Mouse (Mus musculus) neutrophil, adult 5-6 weeks (primary cell): ENCODE measurements around the gene Pip4p1. TPM values are rescaled to one million over a fixed set of nuclear protein-coding genes. Genes with fewer than 3 reads are reported as not detected.
"Not testable (repeated sequence)": the region's sequence is repeated elsewhere in the genome, so short reads cannot be mapped to it uniquely, and the experiment has no call there.

Experiments
- ATAC-seq: fragments of 151-379, 151-347 bp; 2 replicates; pipeline ENCODE4 v1.8.0; 2017; ENCODE audit warnings: mild to moderate bottlenecking, moderate TSS enrichment; ENCODE audit not compliant: insufficient number of reproducible peaks, poor library complexity, low FRiP score, severe bottlenecking; ENCODE audit errors: extremely low read depth
- total RNA-seq: library from RNA; stranded (forward); fragments of 200-1000 nt; gene quantifications from 2 replicates; pipeline ENCODE4 v1.2.3, GENCODE M21; 2017

Pip4p1 gene
- total RNA-seq, 1 experiment from 2014 or later: 48.2 TPM

DNA sequence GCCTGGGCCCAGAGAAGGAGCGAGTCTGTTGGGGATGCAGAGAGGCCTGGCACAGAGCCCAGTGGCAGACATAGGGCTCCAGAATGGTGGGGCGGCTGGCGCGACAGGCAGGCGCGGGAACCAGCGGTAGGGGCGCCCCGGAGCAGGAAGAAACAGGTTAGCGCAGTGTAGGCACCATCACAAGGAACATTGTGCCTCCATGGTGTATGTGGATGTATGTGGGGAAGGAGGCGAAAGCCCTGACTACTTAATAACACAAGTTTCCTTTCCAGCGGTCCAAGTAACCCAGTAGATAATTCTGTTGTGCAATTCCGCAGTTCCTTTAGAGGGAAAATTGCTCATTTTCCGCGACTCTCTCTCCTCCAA, 14.0 kb upstream of the Pip4p1 start:
- ATAC-seq: peak; percentile 74

DNA sequence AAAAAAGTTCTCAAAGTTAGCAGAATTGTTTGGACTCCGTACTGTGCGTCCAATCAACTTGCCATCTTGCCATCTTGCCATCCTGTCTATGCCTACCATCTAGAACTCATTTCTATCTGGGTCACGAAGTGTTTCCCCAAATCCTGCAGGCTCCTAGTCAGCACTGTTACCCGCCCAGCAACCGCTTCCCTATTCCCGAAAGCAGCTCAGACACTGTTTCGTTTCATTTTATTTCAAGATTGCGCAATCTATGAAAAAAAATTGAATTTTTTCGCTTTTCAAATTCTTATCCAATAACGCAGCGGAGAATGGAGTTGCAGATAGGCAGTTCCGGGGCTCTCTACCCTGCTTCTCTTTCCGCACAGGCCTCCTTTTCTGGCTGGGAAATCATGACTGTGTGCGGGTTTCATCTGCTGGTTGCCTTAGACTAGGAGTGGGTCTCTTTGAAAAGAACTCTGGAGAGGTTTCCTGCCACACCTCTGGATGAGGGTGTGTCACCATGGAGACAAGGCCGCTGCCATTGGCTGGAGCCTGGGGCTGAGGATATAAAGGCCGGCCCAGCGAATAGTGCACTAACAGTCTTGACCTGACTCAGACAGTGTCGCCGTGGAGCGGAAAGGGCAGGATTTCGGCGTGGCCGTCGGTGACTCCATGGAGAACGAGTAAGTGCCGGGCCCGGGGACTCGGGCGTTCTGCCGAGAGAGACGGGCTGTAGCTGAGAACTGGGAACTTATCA, 13.4 kb upstream of the Pip4p1 start, which contains the start of gene Gm49342:
Gene Gm49342 (plus strand): TSS at position 586 of the 736 bp plus-strand sequence.
- ATAC-seq: peak; percentile 97

DNA sequence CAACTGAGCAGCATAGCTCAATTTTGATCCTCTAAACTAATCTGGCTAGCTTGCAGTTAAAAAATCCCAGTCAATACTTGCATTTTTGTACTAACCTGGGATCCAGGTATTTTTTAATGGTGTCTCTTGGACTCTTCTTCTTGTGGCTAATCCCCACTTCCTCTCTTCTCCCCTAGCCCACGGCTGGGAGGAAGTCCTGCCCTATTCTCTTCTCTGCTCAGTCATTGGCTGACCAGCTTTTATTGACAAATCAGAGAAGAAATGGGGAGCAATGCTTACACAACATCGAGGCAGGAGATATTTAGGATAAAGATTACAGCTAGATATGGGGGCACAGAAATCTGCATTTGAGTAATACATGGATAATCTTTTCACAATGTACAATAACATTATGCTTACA, 8.3 kb upstream of the Pip4p1 start:
- ATAC-seq: peak; percentile 76; the same call in 1 of the 2 replicates

DNA sequence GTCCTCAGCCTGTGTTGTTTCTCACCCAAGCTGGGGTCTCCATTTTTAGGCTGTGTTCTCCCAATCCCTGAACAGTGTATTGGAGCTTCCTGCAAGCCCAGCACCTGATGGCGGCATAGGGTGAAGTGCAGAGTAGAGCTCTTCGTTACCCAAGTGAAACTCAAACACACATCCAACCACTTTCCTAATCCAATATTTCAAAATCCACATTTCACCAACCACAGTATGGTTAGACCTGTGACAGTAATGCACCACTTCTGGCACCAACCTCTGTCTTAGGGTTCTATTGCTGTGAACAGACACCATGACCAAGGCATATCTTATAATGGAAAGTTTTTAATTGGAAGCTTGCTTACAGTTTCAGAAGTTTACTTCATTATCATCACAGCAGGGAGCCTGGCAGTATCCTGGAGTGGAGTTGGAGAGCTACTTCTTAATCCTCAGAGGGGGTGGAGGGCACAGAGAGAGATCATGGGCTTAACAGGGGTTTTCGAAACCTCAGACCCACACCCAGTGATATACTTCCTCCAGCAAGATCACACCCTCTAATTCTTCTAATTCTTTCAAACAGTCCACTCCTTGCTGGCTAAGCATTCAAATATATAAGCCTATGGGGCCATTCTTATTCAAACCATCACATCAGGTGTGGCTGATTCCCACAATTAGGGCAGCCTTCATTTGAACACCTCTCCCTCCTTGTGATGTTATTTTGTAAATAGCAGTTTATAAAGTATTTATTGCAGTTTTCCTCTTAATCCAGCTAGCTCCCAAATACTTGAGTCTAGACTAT, 7.7 kb upstream of the Pip4p1 start:
- no peak for ATAC-seq

DNA sequence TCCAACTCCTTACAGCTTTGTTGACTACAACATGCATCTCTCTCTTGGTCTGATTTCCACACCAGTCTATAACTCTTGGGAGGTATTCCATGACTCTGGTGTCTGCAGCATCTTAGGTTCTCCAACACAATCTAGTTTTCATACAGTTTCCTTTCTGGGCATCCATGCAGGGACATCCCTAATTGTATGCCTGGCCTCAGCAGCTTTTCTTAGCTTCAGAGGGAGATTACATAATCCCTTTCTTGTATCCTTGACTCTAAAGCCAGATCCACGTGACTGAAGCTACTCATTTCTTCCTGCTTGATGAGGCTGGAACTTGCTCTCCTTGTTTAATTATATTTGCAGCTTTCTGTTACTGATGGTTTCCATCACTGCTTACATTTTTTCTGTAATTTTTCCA, 6.0 kb upstream of the Pip4p1 start:
- ATAC-seq: no peak

DNA sequence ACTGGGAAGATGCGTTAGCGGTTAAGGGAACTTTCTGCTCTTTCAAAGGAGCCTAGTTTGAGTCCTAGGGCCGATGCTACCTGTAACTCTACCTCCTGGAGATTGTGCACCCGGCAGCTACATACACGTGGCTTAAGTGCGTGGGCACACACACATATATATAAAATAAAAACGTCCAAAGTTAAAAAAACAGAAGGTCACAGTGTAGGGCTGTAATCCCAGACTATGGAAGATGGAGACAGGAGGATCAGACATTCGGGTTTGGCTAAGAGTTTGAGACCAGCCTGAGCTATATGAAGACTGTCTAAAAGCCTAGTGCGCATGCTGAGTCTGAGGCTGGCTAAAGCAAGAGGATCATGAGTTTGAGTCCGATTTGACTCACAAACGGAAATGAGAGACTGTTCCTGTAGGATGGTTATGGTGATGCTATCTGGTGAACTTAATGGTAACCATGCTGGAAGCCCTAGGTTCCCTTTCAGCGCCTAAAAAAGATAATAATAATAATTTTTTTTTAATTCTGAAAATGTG, 901 bp upstream of the Pip4p1 start:
- no peak for ATAC-seq

DNA sequence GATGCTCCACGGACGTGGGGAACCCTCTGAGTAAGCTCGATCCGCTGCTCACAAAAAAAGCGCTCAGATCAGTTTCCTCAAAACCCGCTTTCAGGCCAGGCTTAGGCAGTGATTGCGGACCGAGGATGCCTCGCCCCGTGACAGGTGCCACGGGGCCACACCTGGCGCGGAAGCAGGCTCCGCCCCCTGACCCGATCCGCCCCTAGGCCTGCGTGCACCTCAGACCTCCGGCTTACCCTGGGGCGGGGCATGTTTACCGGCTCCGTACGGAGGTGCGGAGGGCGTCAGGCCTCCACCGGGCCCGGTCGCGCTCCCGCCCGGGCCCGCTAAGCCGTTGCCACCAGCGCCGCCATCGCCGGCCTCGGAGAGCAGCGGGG, 291 bp downstream of the Pip4p1 start:
- ATAC-seq: peak; percentile 33

DNA sequence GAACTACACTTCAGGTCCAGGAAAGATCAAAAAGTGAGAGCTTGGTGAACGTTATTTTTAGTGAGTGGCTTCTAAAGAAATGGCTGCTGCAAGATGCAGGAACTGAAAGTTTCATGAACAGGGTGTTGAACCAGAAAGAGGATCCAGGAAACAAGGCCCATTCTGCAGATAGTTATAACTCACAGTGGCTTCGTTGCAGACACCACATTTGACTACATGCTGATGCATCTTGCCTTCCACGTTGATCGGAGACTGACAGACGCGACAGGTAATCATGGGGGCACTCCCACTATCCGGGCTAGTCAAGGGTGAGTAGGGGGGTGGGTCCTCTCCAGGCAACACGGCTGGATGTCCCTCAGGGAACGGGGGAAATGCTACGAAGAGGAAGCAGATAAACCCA, 705 bp downstream of the Pip4p1 start:
- ATAC-seq: no peak

DNA sequence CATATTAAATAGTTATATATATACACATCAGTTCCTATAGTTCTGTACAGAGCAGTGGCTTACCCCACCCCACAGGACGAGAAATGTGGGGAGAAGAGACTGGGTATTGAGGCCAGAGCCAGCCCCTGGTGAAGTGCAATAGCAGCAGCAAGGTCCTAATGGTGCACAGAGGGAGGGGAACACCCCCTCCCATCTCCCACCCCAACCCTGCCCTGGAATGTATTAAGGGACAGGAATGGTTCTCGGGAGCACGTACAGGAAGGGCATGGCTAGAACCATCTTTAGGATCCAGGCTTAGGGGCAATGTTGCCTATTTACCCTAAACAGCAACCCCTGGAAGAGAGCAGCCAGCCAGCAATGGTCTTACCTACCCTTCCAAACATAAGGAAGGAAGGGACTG, 3.3 kb downstream of the Pip4p1 start:
- no peak for ATAC-seq

DNA sequence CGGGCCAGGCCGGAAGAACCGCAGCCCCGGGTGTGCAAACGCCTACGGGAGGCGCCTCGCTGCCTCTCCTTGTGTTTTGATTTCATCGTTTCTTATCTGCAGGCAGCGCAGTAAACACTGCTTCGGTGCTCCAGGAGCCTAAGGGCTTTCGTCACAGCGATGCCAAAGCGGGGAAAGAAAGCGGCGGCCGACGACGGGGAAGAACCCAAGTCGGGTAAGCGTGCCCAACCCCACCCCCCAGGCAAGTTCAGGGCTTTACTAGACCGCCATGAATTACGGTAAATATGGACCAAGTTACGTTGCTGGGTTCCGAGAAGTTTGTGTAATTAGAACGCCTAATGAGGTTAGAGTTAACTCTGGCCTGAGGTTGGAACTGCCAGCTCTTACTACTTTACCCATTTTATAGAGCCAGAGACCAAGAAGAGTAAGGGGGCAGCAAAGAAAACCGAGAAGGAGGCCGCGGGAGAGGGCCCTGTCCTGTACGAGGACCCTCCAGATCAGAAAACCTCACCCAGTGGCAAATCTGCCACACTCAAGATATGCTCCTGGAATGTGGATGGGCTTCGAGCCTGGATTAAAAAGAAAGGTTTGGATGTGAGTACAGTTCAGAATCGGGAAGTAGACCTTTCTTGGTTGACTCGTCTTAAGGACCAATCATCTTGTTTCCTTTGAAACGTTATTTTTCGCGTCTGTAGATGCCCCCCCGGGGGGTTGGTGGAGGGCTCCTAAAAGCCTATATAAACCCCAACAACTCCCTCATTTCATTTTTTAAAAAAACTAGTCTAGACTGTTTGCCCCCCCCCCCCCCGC, 5.3 kb downstream of the Pip4p1 start:
- no peak for ATAC-seq

DNA sequence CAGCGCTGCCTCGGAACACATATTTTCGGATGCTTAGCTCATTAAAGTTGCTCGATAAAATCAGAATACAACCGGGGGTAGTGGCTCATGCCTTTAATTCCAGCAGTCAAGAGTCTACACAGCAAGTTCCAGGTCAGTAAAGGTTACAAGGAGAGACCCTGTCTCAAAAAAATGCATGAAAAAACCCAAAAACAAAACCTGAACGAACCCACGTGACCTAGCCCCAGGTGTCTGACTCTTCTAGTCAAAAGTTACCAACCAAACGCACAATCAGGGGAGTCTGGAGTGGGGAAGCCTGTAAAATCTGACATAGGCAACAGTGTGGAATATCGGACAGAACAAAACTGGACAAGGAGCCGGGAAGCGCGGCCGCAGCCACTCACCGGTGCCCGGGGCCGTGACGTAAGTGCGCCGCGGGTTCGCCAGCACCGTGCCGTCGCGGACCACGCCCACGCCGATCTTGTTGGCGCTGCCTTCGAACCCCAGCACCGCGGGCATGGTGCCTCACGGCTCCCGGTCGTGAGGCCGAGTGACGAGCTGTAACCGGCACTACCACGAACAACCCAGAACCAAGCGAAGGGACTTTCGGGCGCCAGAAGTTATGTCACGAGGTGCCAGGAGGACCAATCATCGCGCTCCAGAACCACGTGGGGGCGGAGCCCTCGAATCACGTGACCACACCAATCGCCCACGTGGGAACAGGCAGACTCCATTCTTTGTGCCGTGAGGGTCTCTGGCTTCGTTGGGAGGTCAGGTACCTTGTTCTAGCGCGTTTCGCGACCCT, 6.2 kb downstream of the Pip4p1 start, which contains the start of the genes Osgep and Apex1:
Gene Osgep (minus strand): TSS at position 613 of the 784 bp plus-strand sequence.
Gene Apex1 (plus strand): TSS at position 688 of the 784 bp plus-strand sequence.
- ATAC-seq: peak; percentile 93

DNA sequence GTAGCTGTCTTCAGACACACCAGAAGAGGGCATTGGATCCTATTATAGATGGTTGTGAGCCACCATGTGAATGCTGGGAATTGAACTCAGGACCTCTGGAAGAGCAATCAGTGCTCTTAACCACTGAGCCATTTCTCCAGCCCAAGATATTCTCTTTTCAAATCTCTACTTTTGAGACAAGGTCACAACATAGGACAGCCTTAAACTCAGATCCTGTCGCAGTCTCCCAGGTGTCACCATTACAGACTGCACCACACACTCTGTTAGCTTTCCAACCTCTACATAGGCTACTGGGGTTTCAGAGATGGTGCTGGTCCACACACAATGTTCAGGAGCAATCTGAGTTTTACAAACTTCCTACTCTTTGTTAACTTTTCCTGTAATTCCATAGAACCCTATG, 7.2 kb downstream of the Pip4p1 start:
- ATAC-seq: not testable (repeated sequence)

DNA sequence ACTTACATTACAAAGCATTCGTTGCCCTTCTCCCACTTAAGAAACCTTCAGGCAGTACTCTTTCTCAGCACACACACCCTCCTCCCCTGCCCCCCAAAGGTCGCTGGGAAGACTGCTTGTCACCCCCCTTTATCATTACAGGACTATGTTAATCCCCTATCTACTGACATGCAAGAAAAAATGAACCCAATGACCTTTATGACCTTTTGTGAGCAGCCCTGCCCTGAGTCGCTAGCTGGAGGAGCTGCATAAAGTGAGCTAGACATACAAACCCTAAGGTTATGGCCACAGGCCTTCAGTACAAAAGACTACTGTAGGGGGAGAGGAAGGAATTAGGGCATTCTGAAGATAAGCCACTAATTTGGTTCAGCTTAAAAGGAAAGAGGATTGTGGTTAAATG, 19.3 kb downstream of the Pip4p1 start:
- no peak for ATAC-seq

DNA sequence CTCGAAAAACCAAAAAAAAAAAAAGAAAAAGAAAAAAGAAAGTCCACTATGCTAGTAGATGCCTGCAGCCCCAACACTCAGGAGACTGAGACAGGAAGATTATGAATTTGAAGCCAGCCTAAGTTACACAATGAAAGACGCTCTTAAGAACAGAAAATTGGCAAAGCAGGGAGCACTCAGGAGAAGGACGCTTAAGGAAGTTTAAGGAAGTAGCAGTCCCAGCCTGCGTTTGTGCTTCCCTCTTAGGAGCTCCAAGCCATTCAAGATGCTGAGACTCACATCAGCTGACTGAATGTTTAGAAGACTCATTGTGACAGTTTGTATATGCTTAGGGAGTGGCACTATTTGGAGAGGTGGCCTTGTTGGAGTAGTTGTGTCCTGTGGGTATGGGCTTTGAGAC, 22.5 kb downstream of the Pip4p1 start:
- no peak for ATAC-seq

DNA sequence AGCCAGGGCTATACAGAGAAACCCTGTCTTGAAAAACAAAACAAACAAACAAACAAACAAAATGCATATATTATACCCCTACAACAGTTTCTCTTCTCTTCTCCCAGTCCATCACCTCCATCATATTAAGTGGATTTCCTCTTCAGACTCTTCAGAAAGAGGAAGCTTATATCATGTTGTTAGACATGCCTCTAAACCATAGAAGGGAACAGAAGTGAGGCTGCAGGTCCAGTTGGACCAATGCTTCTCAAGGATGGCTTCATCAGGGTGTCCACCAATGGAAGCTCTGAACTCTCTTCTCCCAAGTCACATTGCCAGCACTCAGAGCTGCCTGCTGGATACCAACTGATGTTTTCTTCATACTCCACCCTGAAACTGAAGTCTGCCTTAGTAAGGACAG, 25.3 kb downstream of the Pip4p1 start:
- not testable (repeated sequence) for ATAC-seq

DNA sequence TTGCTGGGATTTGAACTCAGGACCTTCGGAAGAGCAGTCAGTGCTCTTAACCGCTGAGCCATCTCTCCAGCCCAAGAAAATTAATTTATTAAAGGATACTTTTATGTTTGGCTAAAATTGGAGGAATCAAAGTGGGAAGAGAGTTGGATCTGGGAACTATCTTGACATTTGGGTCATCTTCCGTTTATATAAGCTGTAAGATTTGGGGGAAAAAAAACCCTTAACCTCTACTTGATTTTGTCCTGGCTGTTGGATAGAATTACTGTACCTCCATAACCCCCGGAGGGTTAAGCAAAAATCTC, 25.9 kb downstream of the Pip4p1 start:
- no peak for ATAC-seq

DNA sequence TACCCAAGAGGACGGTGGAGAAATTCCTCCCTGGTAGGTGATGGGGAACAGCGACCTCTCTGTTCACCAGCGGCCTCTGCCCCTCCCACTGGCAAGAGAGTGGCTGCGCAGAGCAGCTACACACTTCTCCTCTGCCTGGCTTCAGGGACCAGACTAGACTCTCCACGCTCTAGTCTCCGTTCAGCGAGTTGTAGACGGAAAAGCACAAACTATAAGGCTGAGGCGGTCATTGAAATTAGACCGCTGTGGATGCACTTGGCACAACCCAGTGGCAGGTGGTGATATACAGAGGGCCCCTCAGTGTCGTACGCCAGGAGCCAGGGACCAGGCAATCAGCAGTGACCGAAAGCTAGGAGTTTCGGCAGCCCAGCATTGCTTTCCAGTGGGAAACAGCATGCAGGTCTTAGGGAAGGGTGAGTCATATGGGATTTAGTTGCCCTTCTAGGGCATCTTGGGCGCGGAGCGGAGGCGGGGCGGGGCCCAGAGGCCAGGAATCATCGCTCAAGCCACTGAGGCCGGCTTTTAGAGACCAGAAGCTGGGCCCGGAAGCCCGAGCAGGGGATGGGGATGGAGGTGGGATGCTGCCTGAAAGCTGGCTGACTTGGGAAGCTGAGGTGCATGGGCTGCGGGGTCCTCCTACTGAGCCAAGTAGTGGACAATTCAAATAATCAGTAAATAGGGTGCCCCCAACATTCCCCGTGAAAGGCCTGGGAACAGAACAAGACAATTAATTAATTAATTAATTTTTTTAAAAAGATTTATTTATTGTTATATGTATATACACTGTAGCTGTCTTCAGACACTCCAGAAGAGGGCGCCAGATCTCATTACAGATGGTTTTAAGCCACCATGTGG, 26.5 kb downstream of the Pip4p1 start:
- 0 out of 2 replicates have a peak, but pooled peaks have one; percentile 51 for ATAC-seq

DNA sequence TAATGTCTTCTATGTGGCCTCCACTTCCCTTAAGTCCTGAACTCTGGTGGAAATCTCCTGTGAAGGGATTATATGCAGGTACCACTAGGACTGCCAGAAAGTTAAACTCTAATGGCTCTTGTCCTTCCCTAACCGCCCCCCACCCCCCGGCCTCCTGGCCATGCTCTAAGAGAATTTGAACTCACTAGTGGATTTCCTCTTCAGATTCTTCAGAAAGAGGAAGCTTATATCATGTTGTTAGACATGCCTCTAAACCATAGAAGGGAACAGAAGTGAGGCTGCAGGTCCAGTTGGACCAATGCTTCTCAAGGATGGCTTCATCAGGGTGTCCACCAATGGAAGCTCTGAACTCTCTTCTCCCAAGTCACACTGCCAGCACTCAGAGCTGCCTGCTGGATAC, 32.7 kb downstream of the Pip4p1 start:
- peak; percentile 33; the same call in 1 of the 2 replicates for ATAC-seq
